In genomic region chr3:28104992-28105391, GRCm38 (mm10) we compare ENCODE assay signal across 12 mouse cellular contexts.
DNase-seq lines count a peak whose midpoint lies in the region.
"Had no signal": no experiment of that assay in that cellular context is flagged by ENCODE, and none has a peak within 500 bp of the region (broad histone marks: within the 10 kb centered on the region; RNA-seq: fewer than 3 reads in every experiment).

No protein-coding gene starts in this region.

- DNase-seq in gastrocnemius, adult 18-20 months (ENCODE audit: low spot score) = peak; percentile 31
- DNase-seq in gastrocnemius, postnatal 10 days = no peak
- DNase-seq in heart, adult 9 months (ENCODE audit: low spot score in 2 of 2) = peak; percentile 32 to 36
- no peak for DNase-seq in heart, adult 18-20 months
- DNase-seq in lung, postnatal 10 days = peak; percentile 24
- DNase-seq in lung, postnatal 4 days = no peak
- DNase-seq in c-Kit-positive CD71-positive TER-119-positive erythroid progenitor cells, embryonic 14.5 days (ENCODE audit: low spot score) = no peak
- DNase-seq: adrenal gland, postnatal 14 days; cerebellum, adult 18-20 months; cerebellum, adult 9-11 months; cerebellum, postnatal 36 days; heart, postnatal 14 days had no signal

Comparison
In these comparisons a context has a peak if more than half of its experiments do, and no peak if none do; other contexts are left out.
1. DNase-seq: peak in gastrocnemius, adult 18-20 months (single experiment), heart, adult 9 months (2 of 2) and lung, postnatal 10 days (single experiment); none in gastrocnemius, postnatal 10 days (single experiment), heart, adult 18-20 months (0 of 2), lung, postnatal 4 days (0 of 2) and c-Kit-positive CD71-positive TER-119-positive erythroid progenitor cells, embryonic 14.5 days (single experiment).